Mouse (Mus musculus): Measurements from ENCODE around the gene Cactin. TPM values are rescaled to one million over a fixed set of nuclear protein-coding genes. Genes with fewer than 3 reads are reported as not detected.

Cactin gene
- total RNA-seq, 2 experiments from 2014 or later = 29.7 to 31.7 TPM

DNA sequence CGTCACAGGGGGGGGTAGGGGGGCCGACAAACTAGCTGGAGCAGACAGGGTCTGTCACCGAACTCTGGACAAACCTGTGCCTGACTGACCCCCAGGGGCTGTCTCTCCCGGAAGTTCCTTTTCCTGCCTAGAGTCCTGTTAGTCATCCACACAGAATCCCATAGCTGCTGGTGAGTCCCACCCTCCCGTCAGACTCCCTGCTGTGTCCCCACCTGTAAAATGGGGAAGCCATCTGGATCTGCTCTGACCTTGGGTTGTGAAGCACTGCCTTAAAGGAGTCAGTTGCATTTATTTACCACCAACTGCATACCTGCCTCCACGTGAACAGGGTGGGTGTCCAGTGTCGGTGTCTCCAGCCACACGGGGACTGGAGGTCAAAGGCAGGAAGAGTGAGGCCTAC is 26.5 kb upstream of the Cactin start:
- intact Hi-C loops (cut with DNase I) = no loop called here
- no peak for DNase-seq (ENCODE audit: low spot score in 2 of 2)

DNA sequence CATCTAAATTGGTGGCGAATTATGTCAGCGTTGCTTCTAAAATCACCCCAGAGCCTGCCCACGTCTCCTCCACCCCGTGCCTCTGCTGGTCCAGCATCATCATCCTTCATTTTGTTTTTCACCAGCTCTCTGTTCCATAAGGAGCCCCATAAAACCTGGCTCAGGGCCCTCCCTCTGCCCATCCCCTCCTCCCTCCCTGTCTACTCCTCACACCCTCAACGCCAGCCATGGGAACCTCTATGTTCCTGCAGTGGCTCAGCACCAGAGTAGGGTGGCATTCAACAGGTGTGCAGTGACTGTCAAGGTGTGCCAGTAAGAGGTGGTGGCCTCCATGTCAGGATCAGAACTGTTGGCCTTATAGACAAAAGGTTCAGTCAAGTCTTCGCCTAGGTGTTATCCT is 25.7 kb upstream of the Cactin start:
- DNase-seq (ENCODE audit: low spot score in 2 of 2) = peak; percentile 71 to 78
- intact Hi-C loops (cut with DNase I) = no loop called here

GRCm38 (mm10) chr10:81297246-81297645 is 23.7 kb upstream of the Cactin start:
- intact Hi-C loops (cut with DNase I) = no loop called here
- no peak for DNase-seq (ENCODE audit: low spot score in 2 of 2)

DNA sequence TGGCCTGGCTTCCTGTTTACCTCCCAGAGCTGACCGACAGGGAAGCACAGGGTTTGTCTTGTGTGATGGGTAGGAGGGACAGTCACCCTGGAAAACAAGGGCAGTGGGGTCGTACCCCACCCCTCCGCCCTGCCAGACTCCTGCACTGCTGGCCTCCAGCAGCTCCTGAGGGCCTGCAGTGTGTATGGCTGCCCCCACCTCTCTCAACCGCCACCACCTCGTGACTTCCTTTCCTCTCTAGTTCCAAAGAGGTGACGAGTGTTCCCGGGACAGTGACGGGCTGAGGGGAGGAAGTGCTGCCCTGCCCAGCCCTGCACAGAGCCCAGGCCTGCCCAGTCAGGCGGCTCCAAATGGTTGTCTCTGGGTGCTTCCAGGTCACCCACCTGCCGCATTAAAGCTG is 23.1 kb upstream of the Cactin start:
- intact Hi-C loops (cut with DNase I) = no loop called here
- DNase-seq (ENCODE audit: low spot score in 2 of 2) = no peak

GRCm38 (mm10) chr10:81298369-81299100 is 22.4 kb upstream of the Cactin start:
- peak; percentile 70 to 79 for DNase-seq (ENCODE audit: low spot score in 2 of 2)
- intact Hi-C loops (cut with DNase I) = no loop called here

DNA sequence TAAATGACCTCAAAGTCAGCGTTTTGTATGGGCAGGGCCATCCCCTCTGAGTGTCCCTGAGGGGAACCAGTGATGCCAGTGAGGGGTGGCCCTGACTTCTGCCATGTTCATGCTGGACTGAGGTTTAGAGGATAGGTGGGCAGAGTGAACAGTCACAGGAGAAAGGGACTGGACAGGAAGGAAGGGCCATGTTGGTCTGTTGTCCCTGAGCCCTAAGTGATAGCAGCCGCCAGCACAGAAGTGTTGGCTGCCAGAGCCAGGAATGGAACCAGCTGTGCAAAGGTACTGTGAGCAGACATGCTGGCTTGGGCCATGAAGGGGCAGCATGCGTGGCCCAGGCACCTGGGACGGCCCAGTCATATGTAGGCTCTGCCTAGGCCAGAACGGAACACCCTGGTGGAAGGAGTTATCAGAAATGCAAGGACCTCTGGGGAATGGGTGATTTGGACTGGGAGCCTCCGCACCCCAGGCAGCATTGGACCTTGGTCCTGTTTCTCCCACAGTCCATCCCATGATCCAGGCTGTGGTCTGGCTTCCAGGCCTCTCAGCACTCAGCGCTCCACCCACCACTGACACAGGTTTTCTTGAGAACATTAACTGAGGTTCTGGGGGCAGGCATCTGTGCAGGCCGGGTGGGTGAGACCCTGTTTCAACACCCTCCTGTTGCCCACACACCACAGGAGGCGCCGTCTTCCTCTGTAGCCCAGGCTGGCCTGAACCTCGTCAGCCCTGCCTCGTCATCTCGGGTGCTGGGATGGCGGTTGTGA is 21.1 kb upstream of the Cactin start:
- intact Hi-C loops (cut with DNase I) = no loop called here
- DNase-seq (ENCODE audit: low spot score in 2 of 2) = no peak

- intact Hi-C loops (cut with DNase I) = no loop called here
- no peak for DNase-seq (ENCODE audit: low spot score in 2 of 2)
Observed at GRCm38 (mm10) chr10:81300352-81300907, 20.5 kb upstream of the Cactin start.

GRCm38 (mm10) chr10:81301321-81301720 is 19.6 kb upstream of the Cactin start:
- DNase-seq (ENCODE audit: low spot score in 2 of 2) = no peak
- intact Hi-C loops (cut with DNase I) = no loop called here

DNA sequence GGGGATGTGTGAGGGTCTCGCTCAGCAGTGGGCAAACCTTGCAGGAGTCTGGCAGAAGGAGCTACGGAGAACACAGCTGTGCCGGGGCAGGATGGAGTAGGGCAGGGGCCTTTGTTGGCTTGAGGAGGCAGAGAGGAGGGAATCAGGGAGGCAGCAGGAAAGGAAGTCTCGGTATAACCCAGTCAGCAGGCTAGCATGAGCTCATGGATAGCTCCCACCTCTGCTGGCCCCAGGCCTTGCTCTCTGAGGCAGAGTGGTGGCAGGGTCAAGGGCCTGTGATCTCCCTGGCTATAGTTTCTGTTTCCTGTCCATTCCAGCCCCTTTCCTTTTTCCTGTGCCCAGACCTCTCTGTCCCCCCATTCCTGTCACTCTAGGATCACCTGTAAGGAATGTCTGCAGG is 18.6 kb upstream of the Cactin start:
- DNase-seq (ENCODE audit: low spot score in 2 of 2) = no peak
- intact Hi-C loops (cut with DNase I) = no loop called here

DNA sequence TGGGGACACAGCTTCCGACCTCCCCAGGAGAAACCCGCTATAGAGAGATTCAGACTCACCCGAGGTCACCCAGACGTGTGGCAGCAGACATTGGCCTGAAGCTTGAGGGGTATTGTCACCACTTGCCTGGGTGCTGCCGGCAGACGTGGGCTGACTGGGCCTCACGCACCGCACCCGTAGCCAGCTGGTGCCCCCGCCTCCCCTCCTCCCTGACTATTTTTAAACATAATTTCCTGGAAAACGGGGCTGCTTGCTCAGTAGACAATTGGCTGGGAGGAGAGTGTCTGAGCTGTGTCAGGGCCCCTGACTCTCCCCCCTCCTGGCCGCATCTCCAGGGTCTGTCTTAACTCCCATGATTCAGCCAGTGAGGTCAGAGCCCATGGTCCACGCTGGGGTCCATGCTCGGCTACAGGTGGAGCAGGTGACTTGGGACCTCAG is 18.1 kb upstream of the Cactin start:
- intact Hi-C loops (cut with DNase I) = no loop called here
- DNase-seq (ENCODE audit: low spot score in 2 of 2) = peak; percentile 80

DNA sequence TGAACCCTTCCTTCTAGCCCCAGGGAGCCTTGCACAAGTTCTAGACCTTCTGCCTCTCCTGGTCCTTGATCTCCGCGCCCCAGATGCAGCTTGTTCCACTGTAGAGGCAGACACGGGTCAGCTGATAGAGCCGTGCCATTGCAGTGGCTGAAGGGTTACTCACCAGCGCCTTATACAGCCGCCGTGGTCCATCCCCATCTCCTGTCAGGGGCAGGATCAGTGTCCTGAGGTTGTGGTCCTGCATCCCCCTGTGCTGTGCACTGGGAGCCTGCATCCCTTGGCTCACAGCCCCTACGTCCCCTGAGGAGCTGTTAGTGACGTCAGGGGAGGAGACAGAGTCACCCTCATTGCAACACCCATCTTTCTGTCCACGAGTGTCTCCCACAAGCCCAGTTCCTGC is 17.6 kb upstream of the Cactin start:
- no peak for DNase-seq (ENCODE audit: low spot score in 2 of 2)
- intact Hi-C loops (cut with DNase I) = no loop called here

GRCm38 (mm10) chr10:81303761-81304160 is 17.1 kb upstream of the Cactin start:
- intact Hi-C loops (cut with DNase I) = loop anchor here (2.0 kb wide), 1 partner anchor 15 kb away; no protein-coding TSS in a partner anchor
- DNase-seq (ENCODE audit: low spot score in 2 of 2) = no peak

- intact Hi-C loops (cut with DNase I) = loop anchor here (2.0 kb wide), 1 partner anchor 16 kb away; no protein-coding TSS in a partner anchor
- DNase-seq (ENCODE audit: low spot score in 2 of 2) = no peak
Observed at GRCm38 (mm10) chr10:81304597-81305238, 16.2 kb upstream of the Cactin start.

GRCm38 (mm10) chr10:81305663-81306062 is 15.2 kb upstream of the Cactin start:
- no peak for DNase-seq (ENCODE audit: low spot score in 2 of 2)
- intact Hi-C loops (cut with DNase I) = loop anchor here (2.0 kb wide), 1 partner anchor 17 kb away; no protein-coding TSS in a partner anchor

GRCm38 (mm10) chr10:81306173-81306668 is 14.7 kb upstream of the Cactin start:
- intact Hi-C loops (cut with DNase I) = no loop called here
- no peak for DNase-seq (ENCODE audit: low spot score in 2 of 2)

DNA sequence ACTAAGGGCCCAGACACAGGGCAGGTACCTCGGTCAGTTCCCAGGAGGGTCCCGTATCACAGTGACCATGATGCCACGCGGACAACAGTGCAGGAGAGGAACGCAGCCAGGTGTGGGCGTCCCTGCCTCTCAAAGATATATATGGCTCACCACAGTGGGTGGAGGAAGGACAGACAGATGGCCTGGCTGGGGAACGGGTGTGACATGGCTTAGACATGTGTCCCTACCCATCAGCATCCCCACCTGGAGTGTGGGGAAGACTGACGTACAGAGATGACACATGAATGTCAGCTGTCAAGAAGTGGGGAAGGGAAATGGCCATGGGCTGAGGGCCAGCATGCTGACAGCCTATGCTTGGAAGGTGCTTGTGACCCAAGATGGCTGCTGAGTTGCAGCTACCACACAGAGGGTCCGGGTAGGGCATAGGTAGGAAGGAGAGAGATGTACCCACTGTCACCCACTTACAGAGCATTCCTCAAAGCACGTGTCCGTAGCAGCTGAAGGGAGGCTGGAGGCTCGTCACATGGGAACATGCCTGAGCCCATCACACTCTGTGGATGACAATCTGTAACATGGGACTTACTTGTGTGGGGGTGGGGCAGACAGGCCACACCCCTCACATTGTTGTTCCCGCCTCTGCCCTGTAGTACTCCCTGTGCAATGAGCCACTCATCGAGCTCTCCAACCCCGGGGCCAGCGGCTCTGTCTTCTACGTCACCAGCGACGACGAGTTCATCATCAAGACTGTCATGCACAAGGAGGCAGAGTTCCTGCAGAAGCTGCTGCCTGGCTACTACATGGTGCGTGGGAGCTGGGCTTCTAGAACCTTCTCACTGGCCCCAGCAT is 13.8 kb upstream of the Cactin start:
- intact Hi-C loops (cut with DNase I) = no loop called here
- peak; percentile 69 to 79 for DNase-seq (ENCODE audit: low spot score in 2 of 2)

- intact Hi-C loops (cut with DNase I) = no loop called here
- no peak for DNase-seq (ENCODE audit: low spot score in 2 of 2)
Observed at GRCm38 (mm10) chr10:81309571-81309970, 11.3 kb upstream of the Cactin start.

DNA sequence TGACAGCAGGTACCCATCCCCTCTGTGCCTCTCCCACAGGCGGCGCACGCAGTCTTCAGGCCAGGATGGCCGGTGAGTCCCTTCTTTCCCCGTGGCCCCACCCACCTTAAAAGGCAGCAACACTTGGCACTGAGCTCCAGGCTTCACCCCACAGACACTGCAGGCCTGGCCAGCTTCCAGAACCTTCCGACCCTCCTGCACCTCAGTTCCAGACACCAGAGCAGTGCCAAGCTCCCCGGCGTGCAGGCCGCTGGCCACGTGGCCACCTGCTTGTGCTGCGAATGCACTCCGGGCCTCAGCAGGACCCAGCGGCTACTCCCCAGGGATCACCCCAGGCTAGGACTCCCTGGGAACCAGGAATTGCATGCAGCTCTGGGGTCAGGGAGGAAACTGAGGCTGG is 7.3 kb upstream of the Cactin start:
- no peak for DNase-seq (ENCODE audit: low spot score in 2 of 2)
- intact Hi-C loops (cut with DNase I) = no loop called here

DNA sequence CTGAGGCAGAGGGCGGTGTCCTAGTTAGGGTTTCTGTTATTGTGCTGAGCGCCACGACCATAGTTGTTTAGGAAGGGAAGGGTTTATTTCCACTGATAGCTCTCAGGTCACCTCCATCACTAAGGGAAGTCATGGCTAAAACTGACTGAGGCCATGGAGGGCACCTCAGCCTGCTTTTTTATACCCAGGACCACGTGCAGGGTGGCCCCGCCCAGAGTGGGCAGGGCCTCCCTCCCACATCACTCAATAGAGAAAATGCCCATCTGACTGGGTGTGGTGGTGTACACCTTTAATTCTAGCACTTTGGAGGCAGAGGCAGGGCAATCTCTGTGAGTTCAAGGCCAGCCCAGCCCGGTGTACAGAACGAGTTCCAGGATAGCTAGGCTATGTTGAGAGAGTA is 6.7 kb upstream of the Cactin start:
- intact Hi-C loops (cut with DNase I) = no loop called here
- no peak for DNase-seq (ENCODE audit: low spot score in 2 of 2)

All from left cerebral cortex, postnatal 36 days (tissue).